Mouse (Mus musculus): ENCODE measurements around the gene Srprb.

Gene Srprb

DNA sequence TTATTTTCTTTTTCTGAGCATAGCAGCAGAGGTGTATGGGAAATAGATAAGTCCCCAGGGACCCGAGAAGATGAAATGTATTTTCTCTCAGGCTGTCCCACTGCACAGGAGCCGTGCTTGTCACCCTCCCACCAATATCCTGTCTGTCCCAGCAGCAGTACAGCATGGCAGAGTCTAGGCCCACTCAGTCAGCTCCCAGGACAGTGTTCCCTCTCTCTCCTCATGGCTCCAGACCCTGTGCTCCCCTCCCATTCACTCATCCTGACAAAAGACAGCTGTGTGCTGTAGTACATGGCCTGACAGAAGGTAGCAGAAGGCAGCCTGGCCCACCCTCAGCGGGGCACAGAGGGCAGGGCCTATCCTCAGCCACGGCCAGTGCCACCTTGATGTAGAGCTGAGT is 58.1 kb downstream of the Srprb start:
- DNase-seq = no peak

DNA sequence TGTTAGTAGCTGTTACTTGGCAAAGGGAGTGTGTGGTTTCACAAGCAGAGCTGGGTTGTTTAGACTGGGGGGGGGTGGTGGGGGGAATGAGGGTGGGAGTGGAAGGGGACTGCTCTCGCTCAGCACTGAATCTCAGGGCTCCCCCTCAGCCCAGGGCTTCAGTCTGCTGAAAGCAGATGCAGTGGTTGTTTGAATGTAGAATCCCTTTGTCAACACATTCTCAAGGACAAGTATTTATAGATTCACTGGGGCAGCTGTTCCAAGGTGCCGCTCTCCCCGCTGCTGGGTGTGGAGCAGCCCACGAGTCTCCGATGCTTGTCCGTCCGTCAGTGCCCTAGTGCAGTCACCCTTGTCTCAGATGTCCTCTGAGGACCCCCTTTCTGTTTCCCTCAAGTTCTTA is 60.7 kb downstream of the Srprb start:
- DNase-seq = no peak

- DNase-seq = no peak
These were observed 61.6 kb downstream of the Srprb start for GRCm38 (mm10) chr9:103140384-103140783.

DNA sequence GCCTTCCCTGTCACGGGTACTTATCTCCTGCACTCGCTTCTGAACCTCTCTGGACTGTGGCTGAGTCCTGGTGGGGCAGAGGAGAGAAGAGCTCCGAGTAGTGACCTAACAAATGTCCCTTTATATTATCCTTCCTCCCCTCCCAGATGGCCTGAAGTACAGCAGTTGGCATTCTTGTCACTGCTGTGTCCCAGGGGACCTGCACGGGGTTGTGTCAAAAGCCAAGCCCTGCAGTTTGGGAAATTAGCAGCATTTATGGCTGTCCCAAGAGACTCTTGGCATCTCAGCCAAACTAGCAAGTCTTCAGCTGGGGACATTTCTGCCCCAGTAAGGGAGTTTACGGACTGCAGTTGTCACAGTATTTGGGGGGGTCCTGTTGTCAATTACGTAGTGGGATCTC is 62.5 kb downstream of the Srprb start:
- peak; percentile 41 for DNase-seq

Data from kidney, postnatal 14 days (tissue).